ENCODE assay signal across 10 mouse cellular contexts in genomic region chr1:61143030-61143753, GRCm38 (mm10).
DNase-seq lines count a peak whose midpoint lies in the region; ATAC-seq lines count a peak whose summit lies in the region.
"Had no signal": no experiment of that assay in that cellular context is flagged by ENCODE, and none has a peak within 500 bp of the region (broad histone marks: within the 10 kb centered on the region; RNA-seq: fewer than 3 reads in every experiment).

No protein-coding gene starts in this region.

- H3K4me1 ChIP-seq in heart, embryonic 11.5 days (ENCODE audit: control insufficient read depth, insufficient read depth, low read length) = peaks cover 16% of the 10 kb centered on the region
- H3K4me1 ChIP-seq in hindbrain, embryonic 13.5 days (replicated peaks) = peaks cover 73% of the 10 kb centered on the region
- peaks cover 35% of the 10 kb centered on the region for H3K4me1 ChIP-seq in midbrain, embryonic 16.5 days (ENCODE audit: control insufficient read depth, insufficient read depth, low read length)
- H3K4me1 ChIP-seq: liver, embryonic 15.5 days had no signal

- no peaks in the 10 kb centered on the region for H3K36me3 ChIP-seq in heart, embryonic 11.5 days (ENCODE audit: control insufficient read depth, insufficient read depth, low read length)
- no peaks in the 10 kb centered on the region for H3K36me3 ChIP-seq in hindbrain, embryonic 13.5 days
- no peaks in the 10 kb centered on the region for H3K36me3 ChIP-seq in midbrain, embryonic 16.5 days (ENCODE audit: control insufficient read depth, insufficient read depth, low read length)
- H3K36me3 ChIP-seq: liver, embryonic 15.5 days had no signal

- no peaks in the 10 kb centered on the region for H3K9me3 ChIP-seq in heart, embryonic 11.5 days (replicated peaks; ENCODE audit: control insufficient read depth, low read length)
- H3K9me3 ChIP-seq in hindbrain, embryonic 13.5 days = no peaks in the 10 kb centered on the region
- H3K9me3 ChIP-seq in midbrain, embryonic 16.5 days (replicated peaks; ENCODE audit: control insufficient read depth, low read length, poor library complexity, severe bottlenecking) = no peaks in the 10 kb centered on the region
- H3K9me3 ChIP-seq: liver, embryonic 15.5 days had no signal

- no peaks in the 10 kb centered on the region for H3K27me3 ChIP-seq in heart, embryonic 11.5 days (ENCODE audit: control insufficient read depth, insufficient read depth, low read length)
- no peaks in the 10 kb centered on the region; the same call in 1 of the 2 replicates for H3K27me3 ChIP-seq in hindbrain, embryonic 13.5 days
- H3K27me3 ChIP-seq in midbrain, embryonic 16.5 days (ENCODE audit: control insufficient read depth, insufficient read depth, low read depth, low read length) = no peaks in the 10 kb centered on the region
- H3K27me3 ChIP-seq: liver, embryonic 15.5 days had no signal

- H3K9ac ChIP-seq in heart, embryonic 11.5 days (ENCODE audit: low read depth, low read length) = no peak overlapping the region
- H3K9ac ChIP-seq in hindbrain, embryonic 13.5 days = 0 out of 2 replicates have a peak overlapping the region, but pooled peaks have one; percentile 20
- H3K9ac ChIP-seq in midbrain, embryonic 16.5 days (ENCODE audit: low read depth, low read length) = no peak overlapping the region; the same call in 1 of the 2 replicates
- H3K9ac ChIP-seq: liver, embryonic 15.5 days had no signal

- ATAC-seq in heart, embryonic 11.5 days (replicated peaks; ENCODE audit: insufficient number of reproducible peaks, low FRiP score, low TSS enrichment) = no peak
- ATAC-seq in hindbrain, embryonic 13.5 days (ENCODE audit: low FRiP score) = no peak
- 0 out of 2 replicates have a peak, but pooled peaks have one; percentile 14 for ATAC-seq in midbrain, embryonic 16.5 days

- no peak for DNase-seq in heart, postnatal 36 days
- peak; percentile 25 for DNase-seq in embryo, embryonic 11 days
- DNase-seq in left cerebral cortex, postnatal 36 days (ENCODE audit: low spot score in 2 of 2) = no peak
- no peak for DNase-seq in gastrocnemius, adult 18-20 months (ENCODE audit: low spot score)
- DNase-seq in liver = no peak
- DNase-seq: kidney, adult 11 months had no signal

- no peak overlapping the region for H3K27ac ChIP-seq in heart, embryonic 11.5 days (ENCODE audit: low read depth, low read length)
- peak overlapping the region; percentile 73 for H3K27ac ChIP-seq in hindbrain, embryonic 13.5 days
- peak overlapping the region; percentile 65 for H3K27ac ChIP-seq in midbrain, embryonic 16.5 days (ENCODE audit: low read length)
- H3K27ac ChIP-seq: liver, embryonic 15.5 days had no signal

- 32% methylated on average over 14 of the region's 14 CpGs for WGBS in heart, embryonic 11.5 days (ENCODE audit: insufficient replicate concordance)
- 19% methylated on average over 14 of the region's 14 CpGs for WGBS in hindbrain, embryonic 13.5 days
- WGBS in midbrain, embryonic 16.5 days = 11% methylated on average over 14 of the region's 14 CpGs

- peak overlapping the region; percentile 4; the same call in 1 of the 2 replicates for H3K4me2 ChIP-seq in heart, embryonic 11.5 days
- peak overlapping the region; percentile 13; the same call in 1 of the 2 replicates for H3K4me2 ChIP-seq in hindbrain, embryonic 13.5 days
- H3K4me2 ChIP-seq in midbrain, embryonic 16.5 days (ENCODE audit: low read length) = peak overlapping the region; percentile 23
- H3K4me2 ChIP-seq: liver, embryonic 15.5 days had no signal

- intact Hi-C loops in heart, postnatal 36 days (cut with DNase I) = loop anchor here (10.0 kb wide), 2 partner anchors 232 to 1562 kb away; partner anchors contain the start of gene Nrp2
- intact Hi-C loops in left cerebral cortex, postnatal 36 days (cut with DNase I) = no loop called here

- no peak overlapping the region for H3K4me3 ChIP-seq in heart, embryonic 11.5 days (ENCODE audit: low read depth, low read length)
- H3K4me3 ChIP-seq in hindbrain, embryonic 13.5 days = no peak overlapping the region
- no peak overlapping the region for H3K4me3 ChIP-seq in midbrain, embryonic 16.5 days (ENCODE audit: low read depth, low read length)
- H3K4me3 ChIP-seq: liver, embryonic 15.5 days had no signal
